Mouse (Mus musculus): Measurements from ENCODE around the gene Oas2.
"Not testable (repeated sequence)": the region's sequence is repeated elsewhere in the genome, so short reads cannot be mapped to it uniquely, and the experiment has no call there.

Oas2 gene

DNA sequence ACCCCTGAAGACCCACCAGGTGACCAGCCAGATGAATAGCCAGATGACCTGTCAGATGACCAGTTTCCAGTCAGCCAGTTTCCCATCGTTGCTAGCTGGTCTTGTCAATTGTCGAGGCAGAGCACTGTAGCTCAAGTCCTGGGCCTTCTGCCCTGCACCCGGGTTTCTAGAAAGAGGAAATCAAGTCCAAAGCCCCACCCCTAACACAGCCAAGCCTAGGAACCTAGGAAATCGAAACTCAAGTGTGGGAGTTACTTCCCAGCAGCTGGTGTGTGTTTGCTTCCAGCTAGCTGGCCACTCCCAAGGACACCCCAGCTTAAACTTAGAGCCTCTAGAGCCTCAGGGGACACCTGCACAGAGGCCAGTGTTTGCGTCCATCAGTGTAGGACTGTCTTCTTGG is at the start of gene Oas2:
Gene Oas2 (minus strand): TSS at position 166 of the 400 bp plus-strand sequence.
- DNase-seq (ENCODE audit: low read depth, low spot score), result no peak

DNA sequence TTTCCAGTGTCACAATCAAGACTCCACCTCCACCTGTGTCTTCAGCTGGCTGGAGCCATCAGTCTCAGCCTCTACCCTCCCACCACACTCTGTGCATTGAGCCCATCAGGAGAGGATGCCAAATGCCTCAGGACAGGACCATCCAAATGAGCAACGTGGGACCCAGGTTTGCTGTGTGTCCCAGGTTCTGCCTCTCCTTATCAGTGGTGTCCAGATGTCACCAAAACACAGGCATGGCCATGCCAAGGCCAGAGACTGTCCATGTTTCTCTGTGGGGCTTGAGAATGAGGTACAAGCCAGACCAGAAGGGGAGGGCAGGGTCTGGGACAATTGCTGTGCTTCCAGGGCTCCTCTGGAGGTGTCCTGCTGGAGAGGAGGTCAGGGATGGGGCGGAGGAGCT is 49.3 kb upstream of the Oas2 start:
- DNase-seq (ENCODE audit: low read depth, low spot score), result not testable (repeated sequence)

DNA sequence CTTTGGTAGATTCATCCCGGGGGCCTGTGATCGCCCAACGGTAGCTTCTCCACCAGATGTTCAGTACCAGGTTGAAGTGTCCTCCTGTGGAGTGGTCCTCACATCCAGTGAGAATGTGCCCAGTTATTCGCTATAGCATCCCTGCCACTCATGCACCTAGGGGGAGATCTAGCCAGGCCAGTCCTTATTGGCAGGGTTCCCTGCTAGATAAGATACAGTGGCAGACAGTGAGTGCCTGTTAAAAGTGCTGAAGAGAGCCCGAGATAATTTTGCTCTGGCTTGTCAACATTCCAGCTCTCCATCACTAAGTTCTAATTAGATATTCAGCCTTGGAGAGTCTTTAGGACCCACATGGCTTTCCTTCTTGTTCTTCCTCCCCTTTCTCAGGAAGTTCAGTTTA is 48.5 kb upstream of the Oas2 start:
- DNase-seq (ENCODE audit: low read depth, low spot score), result not testable (repeated sequence)

DNA sequence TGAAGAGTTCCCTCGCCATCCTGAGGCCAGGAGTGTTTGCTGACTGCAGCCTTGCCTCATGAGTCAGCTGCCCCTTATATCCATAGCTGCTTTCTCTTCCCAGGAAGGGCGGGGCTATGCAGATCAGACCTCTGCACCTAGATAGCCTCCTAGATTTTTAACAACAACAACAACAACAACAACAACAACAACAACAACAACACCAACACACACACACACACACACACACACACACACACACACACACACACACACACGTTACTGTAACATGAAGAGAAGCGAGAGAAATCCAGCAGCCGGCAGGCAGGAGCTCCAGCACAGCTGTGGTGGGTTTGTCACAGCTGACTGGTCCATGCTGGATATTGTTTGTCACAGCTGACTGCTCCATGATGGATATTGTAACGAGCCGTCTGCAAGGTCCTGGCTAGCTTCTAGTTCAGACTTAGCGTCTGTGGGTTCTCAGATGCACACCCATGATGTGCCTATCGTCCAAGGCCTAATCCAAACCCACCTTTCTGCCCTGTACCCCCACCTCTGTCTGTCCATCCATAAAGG is 45.9 kb upstream of the Oas2 start, which contains the start of gene Oas1e:
Gene Oas1e (minus strand): TSS at position 51 of the 555 bp plus-strand sequence.
- DNase-seq (ENCODE audit: low read depth, low spot score), result not testable (repeated sequence)

- no peak for DNase-seq (ENCODE audit: low read depth, low spot score)
Observed at GRCm38 (mm10) chr5:120793043-120793442, 43.4 kb upstream of the Oas2 start.

DNA sequence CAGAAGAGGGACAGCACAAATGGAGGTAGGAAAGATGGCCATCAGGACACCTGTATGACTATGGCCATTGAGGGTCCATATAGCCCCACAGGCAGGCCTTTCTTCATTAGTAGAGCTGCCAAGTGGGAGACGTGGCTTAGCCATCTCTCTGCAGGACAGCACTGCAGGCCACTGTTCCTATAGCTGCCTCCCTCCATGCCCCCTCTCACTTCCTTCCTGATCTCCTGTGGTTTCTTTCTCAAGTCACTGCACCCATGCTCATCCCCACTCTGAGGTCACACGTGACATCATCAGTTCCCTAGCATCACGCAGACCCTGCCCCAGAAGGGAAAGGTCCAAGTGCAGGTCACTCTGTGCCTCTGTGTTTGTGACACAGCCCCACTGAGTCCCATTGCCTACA is 37.4 kb upstream of the Oas2 start:
- no peak for DNase-seq (ENCODE audit: low read depth, low spot score)

- DNase-seq (ENCODE audit: low read depth, low spot score), result no peak
Observed at GRCm38 (mm10) chr5:120782446-120782845, 32.8 kb upstream of the Oas2 start.

GRCm38 (mm10) chr5:120781646-120782045 is 32.0 kb upstream of the Oas2 start:
- no peak for DNase-seq (ENCODE audit: low read depth, low spot score)

GRCm38 (mm10) chr5:120779922-120780321 is 30.3 kb upstream of the Oas2 start:
- no peak for DNase-seq (ENCODE audit: low read depth, low spot score)

GRCm38 (mm10) chr5:120778941-120779340 is 29.3 kb upstream of the Oas2 start:
- no peak for DNase-seq (ENCODE audit: low read depth, low spot score)

DNA sequence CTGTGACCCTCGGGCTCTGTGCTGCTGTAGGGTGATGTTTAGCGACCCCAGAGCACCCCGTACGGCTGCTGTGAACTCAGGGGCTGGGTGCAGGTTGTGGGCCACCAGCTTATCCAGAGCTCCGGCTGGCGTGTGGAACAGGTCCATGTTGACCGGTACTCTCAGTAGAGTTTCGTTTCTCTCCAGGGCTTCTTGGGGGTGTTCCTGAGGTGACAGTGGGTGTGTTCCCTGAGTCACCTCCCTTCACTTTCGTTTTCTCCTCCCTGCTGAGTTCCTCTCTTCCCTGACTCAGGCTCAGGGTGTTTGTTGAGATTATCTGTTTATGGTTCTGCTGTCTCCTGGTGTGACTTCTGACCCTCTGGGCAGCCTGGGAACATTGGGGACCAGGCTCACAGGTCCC is 27.8 kb upstream of the Oas2 start, which contains the start of gene Oas3:
Gene Oas3 (minus strand): TSS at position 184 of the 400 bp plus-strand sequence.
- DNase-seq (ENCODE audit: low read depth, low spot score), result no peak

DNA sequence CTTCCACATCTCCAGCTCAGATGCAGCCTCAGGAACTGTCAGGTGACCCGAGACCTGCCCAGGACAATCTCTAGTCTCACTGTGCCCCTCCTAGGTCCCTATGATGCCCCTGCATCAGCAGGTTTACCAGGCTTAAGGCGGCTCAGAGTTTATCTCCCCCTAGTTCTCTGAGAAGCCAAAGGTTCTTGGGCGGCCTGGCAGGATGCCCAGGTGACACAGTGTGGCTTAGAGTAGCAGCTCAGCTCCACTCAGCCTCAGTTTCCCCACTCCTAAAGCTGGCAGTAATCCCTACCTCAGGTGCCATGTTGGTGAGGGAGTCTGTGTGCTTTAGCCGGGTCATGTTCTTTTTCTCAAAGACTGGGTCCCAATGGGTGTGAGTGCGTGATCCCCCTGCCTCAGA is 27.1 kb upstream of the Oas2 start:
- DNase-seq (ENCODE audit: low read depth, low spot score), result no peak

- DNase-seq (ENCODE audit: low read depth, low spot score), result no peak
Observed at GRCm38 (mm10) chr5:120775287-120775985, 25.8 kb upstream of the Oas2 start.

GRCm38 (mm10) chr5:120769396-120769795 is 19.7 kb upstream of the Oas2 start:
- DNase-seq (ENCODE audit: low read depth, low spot score), result no peak

DNA sequence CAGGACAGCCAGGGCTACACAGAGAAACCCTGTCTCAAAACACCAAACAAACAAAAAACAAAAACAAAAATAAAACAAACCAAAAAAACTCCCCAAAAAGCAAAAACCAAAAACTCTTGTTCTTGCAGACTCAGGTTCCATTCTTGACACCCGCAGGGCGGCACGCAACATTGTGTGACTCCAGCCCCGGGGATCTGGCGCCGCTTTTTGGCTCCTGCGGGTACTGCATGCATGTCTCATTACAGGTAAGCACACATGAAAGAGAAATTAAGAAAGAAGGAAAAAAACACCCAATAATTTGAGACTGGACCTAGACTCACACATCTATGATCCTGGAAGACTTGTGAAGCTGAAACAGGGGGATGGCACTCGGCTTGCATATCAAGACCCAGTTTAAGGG is 15.4 kb upstream of the Oas2 start:
- no peak for DNase-seq (ENCODE audit: low read depth, low spot score)

DNA sequence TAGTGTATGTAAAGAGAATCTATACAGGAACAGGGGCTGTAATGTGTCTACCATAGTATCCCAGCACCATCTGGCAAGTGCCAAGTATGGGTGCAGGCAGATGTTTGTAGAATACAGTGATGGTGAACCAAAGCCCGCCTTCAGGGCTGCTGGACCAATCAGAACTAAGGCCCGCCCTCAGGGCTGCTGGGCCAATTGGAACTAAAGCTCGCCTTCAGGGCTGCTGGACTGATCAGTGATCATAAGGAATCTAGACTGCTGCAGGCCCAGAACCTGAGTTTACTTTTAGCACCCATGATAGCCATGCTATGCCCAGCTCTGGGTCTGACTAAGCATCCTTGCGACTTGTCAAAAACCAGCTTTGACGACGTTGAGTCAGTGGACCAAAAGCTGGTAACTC is 12.2 kb upstream of the Oas2 start:
- DNase-seq (ENCODE audit: low read depth, low spot score), result no peak

DNA sequence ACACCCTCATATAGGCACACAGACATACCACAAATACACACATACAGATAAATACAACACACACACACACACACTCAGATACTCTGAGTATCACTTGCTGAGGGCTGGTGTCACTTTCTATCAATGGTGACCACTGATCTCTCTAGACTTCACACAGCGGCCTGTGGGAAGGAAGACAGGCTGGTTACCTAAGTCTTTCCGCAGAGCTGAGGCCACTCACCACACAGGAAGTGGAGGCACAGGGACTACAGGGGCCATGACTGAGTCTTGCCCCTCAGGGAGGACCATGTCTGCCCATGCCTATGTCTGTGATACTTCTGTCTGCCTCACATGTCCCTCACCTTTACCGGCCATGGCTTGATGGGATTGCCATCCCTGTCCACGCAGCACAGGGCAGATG is 4.6 kb upstream of the Oas2 start:
- no peak for DNase-seq (ENCODE audit: low read depth, low spot score)

GRCm38 (mm10) chr5:120752786-120753185 is 3.1 kb upstream of the Oas2 start:
- DNase-seq (ENCODE audit: low read depth, low spot score), result no peak

- no peak for DNase-seq (ENCODE audit: low read depth, low spot score)
Observed at GRCm38 (mm10) chr5:120751206-120751605, 1.6 kb upstream of the Oas2 start.

DNA sequence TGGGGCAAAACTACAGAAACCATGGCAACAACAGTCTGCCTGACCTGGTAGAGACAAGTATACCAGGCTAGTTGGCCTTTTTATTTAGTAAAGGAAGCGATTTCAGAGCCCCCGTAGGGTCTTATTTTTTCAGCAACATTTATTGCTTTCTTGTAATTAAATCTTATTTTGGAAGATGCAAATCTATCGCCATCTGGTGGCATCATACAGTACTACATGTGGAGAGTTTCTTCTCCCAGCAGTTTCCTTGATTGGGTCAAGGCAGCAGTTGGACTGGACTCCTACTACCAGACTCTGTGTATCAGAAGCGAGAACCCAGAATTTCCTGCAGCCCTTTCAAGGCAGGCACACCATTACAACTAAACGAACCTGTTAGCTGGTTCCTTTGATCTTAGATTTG is 3.2 kb downstream of the Oas2 start:
- no peak for DNase-seq (ENCODE audit: low read depth, low spot score)

- no peak for DNase-seq (ENCODE audit: low read depth, low spot score)
Observed at GRCm38 (mm10) chr5:120742125-120742524, 7.5 kb downstream of the Oas2 start.

DNA sequence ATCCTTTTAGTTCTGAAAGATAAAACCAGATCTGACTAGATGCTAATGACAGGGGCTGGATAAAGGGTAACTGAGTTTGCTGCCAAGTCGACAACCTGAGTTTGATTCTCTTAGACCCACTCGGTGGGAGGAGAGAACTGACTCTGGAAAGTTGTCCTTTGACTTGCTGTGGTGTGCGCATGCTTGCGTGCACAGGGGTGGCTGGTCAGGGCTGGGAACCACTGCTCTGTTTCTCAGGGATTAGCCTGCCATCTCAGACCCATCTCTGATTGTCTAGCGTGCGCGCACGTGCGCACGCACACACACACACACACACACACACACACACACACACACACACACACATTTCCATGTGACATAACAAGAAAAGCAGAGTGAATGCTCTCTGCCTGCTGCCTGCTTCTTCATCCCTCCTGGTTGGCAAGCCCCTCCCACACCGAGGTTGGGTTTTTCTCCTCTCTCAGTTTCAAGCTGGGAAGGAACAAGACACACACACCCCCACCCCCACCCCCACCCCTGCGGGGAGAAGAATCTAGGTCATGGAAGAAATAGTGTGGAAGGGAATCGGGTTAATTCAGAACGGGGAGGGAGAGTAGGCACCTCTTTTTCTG is 15.2 kb downstream of the Oas2 start:
- DNase-seq (ENCODE audit: low read depth, low spot score), result no peak

GRCm38 (mm10) chr5:120733696-120734095 is 16.0 kb downstream of the Oas2 start:
- DNase-seq (ENCODE audit: low read depth, low spot score), result no peak
